Comparison of ENCODE assay signal across 8 mouse cellular contexts in genomic region chr19:24634602-24635001, GRCm38 (mm10). TPM values are rescaled to one million over a fixed set of nuclear protein-coding genes. Genes with fewer than 3 reads are reported as not detected.
A peak's percentile ranks its signal among the peaks of the same experiment; 100 is the strongest.
DNase-seq lines count a peak whose midpoint lies in the region; ATAC-seq and TF ChIP-seq lines count a peak whose summit lies in the region.

No protein-coding gene starts in this region.

- H3K4me2 ChIP-seq in CH12.LX (ENCODE audit: insufficient read depth, low read depth, poor library complexity, severe bottlenecking) = peak overlapping the region; percentile 42; the same call in 1 of the 2 replicates

- H3K4me1 ChIP-seq in CH12.LX (ENCODE audit: control insufficient read depth in 1 of 2, insufficient read depth in 2 of 2) = peaks cover 0 to 16% of the 10 kb centered on the region in 2 experiments; a peak in 1 of 4 replicates

- no peak overlapping the region for H3K9ac ChIP-seq in CH12.LX (ENCODE audit: insufficient read depth, low read depth)

- intact Hi-C loops in gastrocnemius, postnatal 14 days (cut with DNase I; ENCODE audit: low total_unique reads) = loop anchor here (10.0 kb wide), 1 partner anchor 330 kb away; no protein-coding TSS in a partner anchor

- H3K79me2 ChIP-seq in CH12.LX (replicated peaks; ENCODE audit: control insufficient read depth, extremely low read depth, insufficient read depth, poor library complexity, severe bottlenecking) = no peaks in the 10 kb centered on the region

- no peak overlapping the region for H3K27ac ChIP-seq in CH12.LX (ENCODE audit: insufficient read depth, low read depth)
- no peak overlapping the region for H3K27ac ChIP-seq in layer of hippocampus, adult 2 months

- TF ChIP-seq CTCF in CH12.LX (conservative IDR thresholded peaks at IDR 0.05 in 1 of 2, IDR thresholded peaks at IDR 0.05 in 1 of 2; ENCODE audit: low read depth in 2 of 2, low read length in 2 of 2) = peak; percentile 80 to 100
- peak; percentile 99 for TF ChIP-seq CTCF in layer of hippocampus, adult 2 months (conservative IDR thresholded peaks at IDR 0.05)

- TF ChIP-seq POLR2A in CH12.LX (IDR thresholded peaks at IDR 0.05; ENCODE audit: low read depth, low read length) = no peak

- ATAC-seq in common myeloid progenitor, adult 5-6 weeks (replicated peaks; ENCODE audit: low read depth, poor library complexity, severe bottlenecking) = peak; percentile 99

- TF ChIP-seq EP300 in CH12.LX (IDR thresholded peaks at IDR 0.05; ENCODE audit: low read length) = no peak

- in situ Hi-C loops in CH12.LX (cut with MboI; ENCODE audit: low pct_ligation_motif_present, low pct_unique_long_range_greater_than_20kb, low sequenced_read_pairs) = no loop called here

- dilution Hi-C loops in CH12.LX (cut with MboI; ENCODE audit: extremely low pct_ligation_motif_present, extremely low pct_unique_long_range_greater_than_20kb, low sequenced_read_pairs) = no loop called here

- peak; percentile 72 for TF ChIP-seq RAD21 in CH12.LX (IDR thresholded peaks at IDR 0.05; ENCODE audit: low read depth, low read length)

- no peaks in the 10 kb centered on the region for H3K36me3 ChIP-seq in CH12.LX (replicated peaks in 1 of 2; ENCODE audit: control insufficient read depth in 1 of 2, insufficient read depth in 1 of 2, low read length in 1 of 2)

- no peaks in the 10 kb centered on the region for H3K9me3 ChIP-seq in CH12.LX (replicated peaks; ENCODE audit: low read length)

- DNase-seq in CH12.LX (ENCODE audit: extremely low read depth) (peak; percentile 86), adipocyte (ENCODE audit: low spot score) (peak; percentile 64)
- peak; percentile 65 for DNase-seq in gastrocnemius, postnatal 14 days
- peak; percentile 75 to 78 for DNase-seq in layer of hippocampus, adult 2 months (ENCODE audit: low spot score in 2 of 2)
- peak; percentile 74 for DNase-seq in lung, postnatal 14 days
- DNase-seq in right cerebral cortex, postnatal 25 days = peak; percentile 65
- DNase-seq in urinary bladder, postnatal 36 days (ENCODE audit: low spot score in 2 of 2) = peak; percentile 47

- H3K27me3 ChIP-seq in CH12.LX (replicated peaks) = peaks cover 2% of the 10 kb centered on the region

- H3K4me3 ChIP-seq in CH12.LX (replicated peaks in 1 of 3; ENCODE audit: low read depth in 2 of 3, low read length in 2 of 3, poor library complexity in 1 of 3) = no peak overlapping the region
- no peak overlapping the region for H3K4me3 ChIP-seq in layer of hippocampus, adult 2 months

TF ChIP-seq in CH12.LX, 34 proteins besides CTCF, POLR2A, EP300 and RAD21:
- TF ChIP-seq SIN3A (IDR thresholded peaks at IDR 0.05; ENCODE audit: low read length) = 0 out of 2 replicates have a peak, but pooled peaks have one; percentile 15
- TF ChIP-seq ETS1 (conservative IDR thresholded peaks at IDR 0.05; ENCODE audit: low read depth, low read length) = no peak
- TF ChIP-seq NELFE (IDR thresholded peaks at IDR 0.05; ENCODE audit: low read depth, low read length) = peak; percentile 68; the same call in 1 of the 2 replicates
- no peak for TF ChIP-seq GABPA (IDR thresholded peaks at IDR 0.05; ENCODE audit: insufficient replicate concordance, low read depth, low read length)
- TF ChIP-seq SMC3 (IDR thresholded peaks at IDR 0.05; ENCODE audit: low read depth, low read length) = peak; percentile 95
- TF ChIP-seq PAX5 (IDR thresholded peaks at IDR 0.05; ENCODE audit: low read length) = no peak
- no peak for TF ChIP-seq ZMIZ1 (IDR thresholded peaks at IDR 0.05; ENCODE audit: low read depth, low read length)
- no peak for TF ChIP-seq ZKSCAN1 (IDR thresholded peaks at IDR 0.05; ENCODE audit: borderline replicate concordance, low read depth, low read length)
- TF ChIP-seq IRF4 (IDR thresholded peaks at IDR 0.05; ENCODE audit: low read depth, low read length) = peak; percentile 58; the same call in 1 of the 2 replicates
- TF ChIP-seq TBP (conservative IDR thresholded peaks at IDR 0.05; ENCODE audit: low read depth, low read length) = no peak
- no peak for TF ChIP-seq ELF1 (IDR thresholded peaks at IDR 0.05; ENCODE audit: low read depth, low read length)
- no peak for TF ChIP-seq USF1 (IDR thresholded peaks at IDR 0.05; ENCODE audit: low read depth, low read length)
- peak; percentile 24; the same call in 1 of the 2 replicates for TF ChIP-seq NRF1 (IDR thresholded peaks at IDR 0.05; ENCODE audit: low read depth, low read length)
- peak; percentile 56; the same call in 1 of the 2 replicates for TF ChIP-seq MXI1 (IDR thresholded peaks at IDR 0.05; ENCODE audit: low read depth, low read length)
- peak; percentile 55 for TF ChIP-seq JUND (conservative IDR thresholded peaks at IDR 0.05; ENCODE audit: low read depth, low read length)
- TF ChIP-seq RCOR1 (conservative IDR thresholded peaks at IDR 0.05; ENCODE audit: low read depth, low read length) = no peak
- TF ChIP-seq HCFC1 (IDR thresholded peaks at IDR 0.05; ENCODE audit: low read depth, low read length) = no peak
- TF ChIP-seq ZNF384 (IDR thresholded peaks at IDR 0.05; ENCODE audit: low read depth, low read length) = no peak
- TF ChIP-seq E2F4 (IDR thresholded peaks at IDR 0.05; ENCODE audit: insufficient replicate concordance, low read depth, low read length) = peak; percentile 33; the same call in 1 of the 2 replicates
- no peak for TF ChIP-seq UBTF (IDR thresholded peaks at IDR 0.05; ENCODE audit: low read depth, low read length)
- TF ChIP-seq MEF2A (IDR thresholded peaks at IDR 0.05; ENCODE audit: borderline replicate concordance, low read depth, low read length) = peak; percentile 36; the same call in 1 of the 2 replicates
- TF ChIP-seq MAZ (IDR thresholded peaks at IDR 0.05; ENCODE audit: low read depth, low read length) = no peak
- peak; percentile 94 for TF ChIP-seq MAX (IDR thresholded peaks at IDR 0.05; ENCODE audit: low read length)
- TF ChIP-seq JUN (IDR thresholded peaks at IDR 0.05; ENCODE audit: insufficient read depth, low read depth, low read length) = no peak
- TF ChIP-seq CHD1 (IDR thresholded peaks at IDR 0.05; ENCODE audit: low read depth, low read length) = no peak
- TF ChIP-seq ZC3H11A (IDR thresholded peaks at IDR 0.05; ENCODE audit: low read depth, low read length) = peak; percentile 75
- no peak for TF ChIP-seq MAFK (IDR thresholded peaks at IDR 0.05; ENCODE audit: insufficient replicate concordance, low read length)
- no peak for TF ChIP-seq KAT2A (IDR thresholded peaks at IDR 0.05; ENCODE audit: insufficient replicate concordance, low read length)
- no peak for TF ChIP-seq TCF12 (IDR thresholded peaks at IDR 0.05; ENCODE audit: low read depth, low read length)
- TF ChIP-seq MYC (IDR thresholded peaks at IDR 0.05; ENCODE audit: low read depth, low read length) = peak; percentile 94
- no peak for TF ChIP-seq USF2 (conservative IDR thresholded peaks at IDR 0.05; ENCODE audit: low read depth, low read length)
- TF ChIP-seq POLR2AphosphoS2 (IDR thresholded peaks at IDR 0.05; ENCODE audit: low read depth, low read length) = no peak
- no peak for TF ChIP-seq CHD2 (IDR thresholded peaks at IDR 0.05; ENCODE audit: low read length)
- peak; percentile 52 for TF ChIP-seq BHLHE40 (IDR thresholded peaks at IDR 0.05; ENCODE audit: low read depth, low read length)
TF ChIP-seq in CH12.LX: peak in this region for 13.

RNA-seq across cellular contexts. Expression of gene Tmem252, which starts 39.2 kb away (rescaled TPM):
- not detected in 2 replicates for total RNA-seq in CH12.LX (2012; rRNA removed)
- not detected in 2 replicates for total RNA-seq in CH12.LX (2014; rRNA removed)
- not detected in 2 replicates for polyA plus RNA-seq in CH12.LX (2012; ENCODE audit: insufficient read length, low read depth)
- total RNA-seq in common myeloid progenitor, adult 5-6 weeks (2017) = not detected in 2 replicates
- total RNA-seq in gastrocnemius, postnatal 14 days (2021) = under 1 TPM; 0.06 to 0.24 TPM
- total RNA-seq in layer of hippocampus, adult 2 months (2021) = under 1 TPM; 0.20 to 0.33 TPM
